Mouse (Mus musculus) 3T3-L1 (cell line): ENCODE results near the gene Hoxa10.

Experiments
- DNase-seq: peaks from one replicate; pipeline ENCODE4 v3.0.0-alpha.2; 2015; ENCODE audit warnings: low read depth, low spot score

The Hoxa10 gene

DNA sequence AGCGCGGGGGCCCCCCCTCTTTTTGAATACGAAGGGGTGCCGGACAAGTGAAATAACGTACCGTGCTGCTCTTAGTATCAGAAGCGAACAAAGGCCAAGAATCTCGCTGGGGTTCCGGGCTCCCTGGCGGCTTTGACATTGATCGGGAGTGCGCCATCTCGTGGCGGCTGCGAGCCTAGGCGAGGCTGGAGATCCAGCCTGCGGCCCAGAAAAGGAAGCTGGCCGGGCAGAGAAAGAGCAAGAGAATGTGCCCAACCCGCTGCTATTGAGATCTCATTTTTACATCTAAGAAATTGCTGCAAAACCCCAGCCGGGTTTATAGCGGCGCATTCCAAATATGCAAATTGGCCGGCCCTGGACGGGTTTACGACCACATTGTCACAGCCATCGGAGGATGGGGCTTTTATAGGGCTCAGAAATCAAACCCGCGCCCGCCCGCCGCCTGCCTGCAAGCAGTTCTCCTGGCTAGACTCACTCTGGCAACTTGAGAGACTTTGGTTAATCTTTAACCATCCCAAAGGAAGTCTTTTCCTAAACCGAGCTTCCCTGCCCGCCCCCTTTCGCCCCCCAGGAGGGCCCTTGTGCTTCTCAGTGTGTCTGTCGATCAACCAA lies at the start of gene Hoxa10:
Gene Hoxa10, minus strand, starts transcription at position 466 of the 612 bp plus-strand sequence.
- no peak for DNase-seq

DNA sequence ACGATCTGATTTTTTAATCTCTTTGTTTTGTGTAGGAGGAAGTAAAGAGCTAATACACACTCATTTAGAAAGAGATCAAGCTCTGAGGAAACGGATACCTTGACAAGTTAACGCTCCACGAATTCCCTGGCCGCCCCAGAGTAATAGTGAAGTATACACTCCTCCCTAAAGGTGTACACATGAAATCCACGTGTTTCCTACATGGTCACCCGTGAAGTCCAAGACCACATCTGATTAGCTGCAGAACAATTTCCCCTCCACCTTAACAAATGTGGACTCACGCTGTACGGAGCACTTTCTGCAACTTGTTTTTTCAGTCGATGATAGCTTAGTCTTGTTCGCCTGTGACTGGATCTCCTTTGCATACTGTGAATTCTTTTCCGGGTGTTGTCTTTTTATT lies 49.5 kb upstream of the Hoxa10 start:
- DNase-seq = no peak

DNA sequence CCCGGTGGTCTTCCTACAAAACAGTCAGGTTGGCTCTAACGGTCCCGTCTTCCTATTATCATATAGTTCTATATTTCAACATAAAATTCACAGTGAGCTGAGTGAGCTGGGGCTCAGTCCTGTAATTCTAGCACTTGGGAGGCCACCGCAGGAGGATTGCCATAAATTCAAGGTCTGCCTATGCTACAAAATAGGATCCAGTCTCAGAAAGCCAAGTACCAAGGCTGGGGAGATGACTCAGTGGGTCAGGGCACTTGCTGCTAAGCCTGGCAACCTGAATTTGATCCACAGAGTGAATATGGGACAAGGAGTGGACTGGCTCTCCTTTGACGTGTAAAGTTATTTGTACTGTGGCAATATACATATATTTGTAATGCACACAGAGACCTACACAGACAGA lies 43.2 kb upstream of the Hoxa10 start:
- DNase-seq = no peak

DNA sequence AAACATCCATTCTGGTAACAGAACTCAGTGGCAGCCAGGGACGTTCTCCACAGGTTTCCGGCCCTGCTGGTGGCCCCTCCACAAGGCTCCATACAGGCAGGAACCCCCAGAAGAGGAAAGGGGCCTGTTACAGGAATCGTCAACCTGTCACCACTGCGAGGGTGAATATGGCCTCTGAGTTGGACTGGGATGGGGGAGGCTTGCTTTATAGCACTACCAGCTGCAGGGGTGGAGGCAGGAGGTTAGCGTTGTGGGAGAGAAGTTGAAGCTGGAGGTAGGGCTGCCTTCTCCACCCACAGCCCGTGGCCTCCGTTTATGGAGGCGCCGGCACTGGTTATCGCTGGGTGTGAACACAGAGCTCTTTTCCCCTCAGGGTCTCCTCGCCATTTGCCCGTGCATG lies 40.4 kb upstream of the Hoxa10 start:
- no peak for DNase-seq

DNA sequence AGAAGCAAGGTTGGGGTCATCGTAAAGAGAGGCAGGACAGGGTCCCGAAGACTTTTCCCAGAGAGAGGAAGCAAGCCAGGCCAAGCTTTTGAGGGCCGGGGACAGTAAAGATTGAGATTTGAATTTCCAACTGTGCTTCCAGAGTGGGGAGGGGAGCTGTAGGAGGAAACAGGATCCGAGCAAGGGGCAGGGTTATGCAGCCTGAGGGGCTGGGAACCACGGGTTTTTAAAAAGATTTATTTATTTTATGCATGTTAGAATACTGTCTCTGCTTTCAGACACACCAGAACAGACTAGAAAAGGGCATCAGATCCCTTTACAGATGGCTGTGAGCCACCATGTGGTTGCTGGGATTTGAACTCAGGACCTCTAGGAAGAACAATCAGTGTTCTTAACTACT lies 36.3 kb upstream of the Hoxa10 start:
- DNase-seq = no peak

DNA sequence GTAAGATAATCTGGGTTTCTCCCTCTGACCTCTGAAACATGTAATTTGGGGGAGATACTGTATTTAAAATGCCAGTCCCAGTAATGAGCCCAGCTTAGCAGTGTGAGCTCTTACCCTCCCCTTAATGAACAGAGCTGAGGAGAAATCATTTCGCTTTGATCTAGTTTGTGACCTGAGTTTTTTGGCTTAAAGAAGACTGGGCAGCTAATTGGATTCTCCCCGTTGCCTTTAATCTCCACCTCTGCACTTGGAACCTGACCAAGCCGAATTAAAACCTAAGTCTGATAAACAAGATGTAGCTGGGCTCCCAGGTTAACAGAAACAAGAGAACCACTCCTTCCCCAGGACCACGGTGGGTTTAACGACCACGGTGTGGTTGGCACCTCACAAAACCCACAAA lies 35.7 kb upstream of the Hoxa10 start:
- DNase-seq = no peak

DNA sequence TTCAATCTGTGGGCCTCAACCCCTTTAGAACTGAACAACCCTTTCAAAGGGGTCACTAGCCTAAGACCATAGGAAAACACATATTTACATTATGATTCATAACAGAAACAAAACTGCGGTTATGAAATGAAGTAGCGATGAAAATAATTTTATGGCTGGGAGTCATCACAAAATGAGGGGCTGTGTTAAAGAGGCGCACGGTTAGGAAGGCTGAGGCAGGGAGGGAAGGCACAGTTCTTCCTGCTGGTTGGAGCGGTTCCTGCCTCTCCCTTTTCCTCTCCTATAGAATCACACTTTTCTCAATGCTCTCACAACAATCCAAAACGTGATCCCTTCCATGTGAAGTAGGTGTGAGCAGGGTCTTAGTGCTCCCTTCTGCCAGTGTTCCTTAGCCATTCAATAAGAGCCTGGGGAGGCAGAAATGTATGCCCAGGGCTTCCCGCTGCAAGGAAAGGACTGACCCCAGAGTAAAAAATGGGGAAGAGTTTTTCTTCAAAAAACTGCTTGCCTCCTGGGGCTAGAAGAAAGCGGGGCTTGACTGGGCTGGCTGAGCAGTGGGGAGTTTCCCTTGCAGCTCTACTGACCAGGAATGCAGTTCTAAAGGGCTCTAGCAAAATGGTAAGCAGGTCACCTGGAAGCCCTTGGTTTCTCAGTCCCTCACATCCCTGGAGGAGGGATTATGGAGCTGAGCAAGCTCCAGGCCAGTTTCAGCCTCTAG lies 35.1 kb upstream of the Hoxa10 start:
- DNase-seq = no peak

DNA sequence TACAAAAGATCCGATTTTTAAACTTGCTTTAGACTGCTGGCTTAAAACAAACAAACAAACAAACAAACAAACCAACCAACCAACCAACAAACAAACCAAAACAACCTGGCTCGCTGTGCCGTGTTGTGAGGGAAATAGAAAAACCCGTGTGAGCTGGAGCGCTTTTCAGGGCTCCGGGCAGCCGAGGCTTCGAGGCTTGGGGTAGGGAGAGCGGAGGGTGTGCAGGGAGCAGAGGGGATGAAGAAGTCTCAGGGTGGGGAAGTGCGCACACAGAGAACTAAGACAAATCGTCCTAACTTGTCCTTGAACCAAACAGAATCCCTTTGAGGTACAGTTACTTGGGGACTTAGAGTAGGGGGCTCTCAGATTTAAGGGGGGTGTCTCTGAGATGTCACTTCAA lies 33.9 kb upstream of the Hoxa10 start:
- no peak for DNase-seq

DNA sequence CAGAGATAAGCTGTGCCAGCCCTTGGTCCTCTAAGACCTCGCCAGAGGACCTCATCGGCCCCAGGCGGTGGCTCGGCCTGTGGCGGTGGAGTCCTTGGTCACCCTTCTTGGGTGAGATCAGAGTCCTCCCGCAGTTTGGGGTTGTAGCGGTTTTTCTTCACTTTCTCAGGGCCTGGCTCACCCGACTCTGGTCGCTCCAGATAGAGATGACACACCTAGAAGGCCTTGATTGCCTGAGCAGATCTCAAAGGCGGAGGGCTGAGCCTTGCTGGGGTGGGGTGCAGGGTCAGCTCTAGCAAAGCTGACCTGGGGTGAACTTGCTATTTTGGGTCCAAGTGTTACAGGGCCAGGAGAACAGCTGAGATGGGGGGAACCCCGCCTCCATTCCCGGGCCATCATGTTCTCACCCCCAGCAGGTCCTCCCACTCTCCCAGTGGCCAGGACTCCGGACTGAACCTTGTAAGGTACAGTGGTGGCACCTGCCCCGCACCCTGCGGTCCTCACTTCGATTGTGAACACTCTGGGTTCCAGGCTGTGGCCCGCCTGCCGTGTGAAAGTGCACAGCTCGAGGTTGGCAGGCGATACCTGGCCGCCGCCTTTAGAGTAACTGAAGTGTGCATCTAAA lies 33.1 kb upstream of the Hoxa10 start:
- no peak for DNase-seq

DNA sequence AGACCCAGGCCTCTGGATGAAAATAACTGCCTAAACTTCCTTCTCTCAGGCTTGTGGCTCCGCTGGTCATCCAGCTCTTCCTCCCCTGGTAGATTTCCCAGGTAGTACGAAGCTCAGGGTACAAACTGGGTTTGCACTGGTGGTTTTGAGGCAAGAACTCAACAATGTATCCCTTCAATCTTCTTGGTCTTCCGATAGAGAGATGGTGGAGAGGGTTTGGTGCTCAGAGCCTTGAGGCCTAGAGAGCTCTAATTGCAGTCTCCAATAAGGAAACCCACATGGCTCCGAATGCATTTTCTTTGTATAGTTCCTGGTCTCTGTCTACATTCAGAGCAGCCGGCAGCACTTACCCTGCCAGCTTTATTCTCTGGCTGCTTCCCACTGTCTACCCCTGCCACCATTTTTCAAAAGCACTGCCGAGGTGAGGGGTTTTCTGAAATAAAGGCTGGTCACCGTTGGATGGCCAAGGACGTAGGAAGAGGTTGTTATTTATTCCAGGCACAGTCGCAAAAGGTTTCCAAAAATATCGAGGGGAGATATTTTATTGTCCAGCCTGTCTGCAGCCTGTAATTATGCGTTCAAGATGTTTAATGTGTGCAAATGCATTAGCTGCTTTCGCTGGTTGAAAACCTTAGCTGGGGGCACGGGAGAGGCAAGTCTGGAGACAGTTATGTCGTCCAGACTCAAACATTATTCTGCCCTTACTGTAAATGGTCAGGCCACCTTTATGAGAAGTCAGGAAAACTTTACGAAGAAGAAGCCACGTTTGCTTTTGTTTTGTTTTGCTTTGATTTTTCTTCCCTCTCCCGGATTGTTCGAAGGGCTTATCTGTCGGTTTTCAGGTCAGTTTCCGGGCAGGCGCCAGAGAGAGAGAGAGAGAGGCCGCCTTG lies 32.4 kb upstream of the Hoxa10 start:
- DNase-seq = no peak

DNA sequence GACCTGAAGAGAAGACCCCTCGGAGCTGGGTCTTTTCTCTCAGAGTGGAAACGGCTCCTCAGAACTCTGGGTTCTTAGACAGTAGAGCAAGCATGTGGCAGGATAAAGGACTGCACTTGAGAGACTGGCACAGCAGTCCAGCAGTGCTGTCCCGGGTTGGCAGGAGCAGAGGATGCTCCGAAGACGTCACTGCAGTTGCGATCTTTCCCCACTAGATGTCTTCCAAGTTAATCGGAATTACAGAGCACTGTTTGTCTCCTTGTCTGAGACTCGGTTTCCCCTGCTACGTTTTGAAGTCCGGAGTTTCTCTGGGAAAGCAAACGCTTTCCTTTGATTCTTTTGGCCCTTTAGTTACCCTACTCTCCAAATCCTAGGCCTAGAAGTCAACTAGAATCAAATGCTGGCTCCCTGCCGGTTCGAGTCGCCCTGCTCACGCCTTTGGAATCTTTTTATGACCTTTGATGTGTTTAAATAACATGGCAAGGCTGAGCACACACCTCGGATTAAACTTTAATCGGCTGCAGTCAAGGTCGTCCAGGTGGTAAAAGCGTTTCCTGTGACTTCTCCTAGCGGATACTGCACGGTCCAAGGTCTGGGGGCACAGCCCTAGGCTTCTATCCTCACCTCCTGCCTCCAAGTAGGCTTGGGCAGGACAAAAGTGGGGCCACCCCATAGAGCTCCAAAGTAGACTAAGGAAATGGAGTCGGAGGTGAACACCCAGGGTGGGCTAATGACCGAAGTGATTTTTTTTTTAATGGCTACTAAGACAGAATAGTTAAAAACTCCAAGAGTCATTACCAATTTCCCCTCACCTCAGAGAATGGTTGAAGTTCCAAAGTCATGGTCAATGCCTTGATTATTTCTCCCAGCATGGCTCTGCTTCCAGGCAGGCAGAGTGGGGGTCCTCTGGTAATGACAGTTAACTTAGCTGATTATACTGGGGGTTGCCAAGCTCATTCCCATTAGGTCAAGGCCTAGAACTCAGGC lies 30.1 kb upstream of the Hoxa10 start:
- DNase-seq = peak; percentile 86

DNA sequence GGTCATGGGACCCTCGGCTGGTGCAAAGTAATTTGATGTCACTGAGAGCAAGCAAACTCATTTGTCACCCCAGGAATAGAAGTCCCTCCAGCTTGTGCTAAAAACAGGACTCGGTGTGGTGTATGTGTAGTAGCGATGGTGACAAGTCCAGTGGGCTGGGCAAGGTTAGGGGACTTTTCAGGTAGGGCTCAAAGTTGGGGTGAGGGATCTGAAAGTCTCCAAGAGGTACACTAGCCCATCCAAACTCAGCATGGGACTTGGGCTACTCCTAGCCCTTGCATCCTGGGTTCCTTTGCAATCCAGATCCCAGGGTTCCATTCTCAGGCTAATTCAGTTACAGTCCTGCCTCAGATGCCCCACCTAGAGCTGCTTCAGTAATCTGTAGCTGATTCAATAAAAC lies 28.1 kb upstream of the Hoxa10 start:
- DNase-seq = no peak

DNA sequence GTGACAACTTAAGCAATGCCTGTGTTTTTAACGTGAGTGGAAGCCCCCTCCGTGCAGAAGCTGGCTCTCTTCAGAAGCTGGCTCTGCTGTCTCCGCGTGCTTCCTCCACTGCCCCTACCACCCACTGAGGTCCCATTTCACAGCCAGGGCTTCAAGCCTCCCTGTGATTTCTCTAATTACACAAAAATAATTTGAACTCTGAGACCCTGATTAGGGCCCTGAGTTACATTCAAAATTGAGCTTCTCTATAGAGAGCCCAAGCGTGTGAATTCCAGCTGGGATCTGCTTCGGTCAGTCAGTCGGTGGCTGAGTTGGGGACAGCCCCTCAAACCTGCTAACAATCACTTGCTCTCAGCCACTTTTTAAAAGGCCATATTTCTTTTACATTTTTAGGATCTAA lies 27.7 kb upstream of the Hoxa10 start:
- no peak for DNase-seq

DNA sequence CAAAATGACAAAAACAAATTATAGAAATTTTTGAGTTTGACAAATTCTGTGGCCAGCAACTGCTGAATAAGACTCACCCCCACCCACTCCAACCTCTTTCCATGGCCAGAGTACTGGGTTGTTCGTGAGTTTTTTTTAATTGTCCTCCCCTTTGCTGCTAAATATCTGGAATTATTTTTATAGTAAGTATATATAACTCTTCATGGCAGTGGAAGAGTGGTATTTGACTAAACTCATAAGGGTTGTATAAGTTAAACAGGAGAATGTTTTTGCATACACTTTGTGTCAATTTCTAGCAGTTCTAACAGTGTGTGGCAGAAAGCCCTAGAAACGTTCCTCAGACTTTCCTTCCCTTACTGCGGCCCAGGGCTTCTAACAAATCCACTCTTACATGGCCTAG lies 27.0 kb upstream of the Hoxa10 start:
- no peak for DNase-seq

DNA sequence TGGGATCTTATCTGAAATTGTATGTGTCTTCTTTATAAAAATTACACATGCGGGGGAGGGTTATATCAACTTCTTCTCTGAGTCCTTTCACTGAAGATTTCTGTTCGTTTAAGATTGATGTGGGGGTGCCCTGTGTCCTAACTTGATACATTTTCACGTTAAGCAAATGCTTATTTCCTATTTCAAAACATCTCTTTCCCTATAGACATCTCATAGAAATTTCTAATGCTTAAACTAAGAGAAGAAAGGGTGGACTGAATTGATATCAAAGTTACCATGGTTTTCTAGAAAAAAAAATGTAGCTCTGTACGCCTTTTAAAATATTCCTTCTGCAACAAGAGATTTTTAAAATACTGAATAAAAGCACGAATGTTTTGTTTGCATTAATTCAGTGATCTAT lies 26.6 kb upstream of the Hoxa10 start:
- DNase-seq = no peak

DNA sequence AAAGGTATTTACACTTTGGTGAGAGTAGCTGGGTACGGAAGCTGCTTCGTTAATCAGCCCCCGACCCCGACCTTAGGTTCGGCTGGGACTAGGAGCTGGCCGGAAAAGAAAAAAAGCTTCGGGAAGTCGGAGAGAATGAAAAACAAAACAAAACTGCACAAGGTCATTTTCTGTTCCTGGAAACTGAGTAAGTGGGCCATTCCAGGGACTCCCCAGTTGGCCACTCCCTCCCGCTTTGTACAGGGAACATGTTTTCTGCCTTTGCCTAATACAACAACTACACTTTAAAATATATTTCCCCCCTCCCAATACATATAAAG lies 26.0 kb upstream of the Hoxa10 start:
- DNase-seq = no peak

DNA sequence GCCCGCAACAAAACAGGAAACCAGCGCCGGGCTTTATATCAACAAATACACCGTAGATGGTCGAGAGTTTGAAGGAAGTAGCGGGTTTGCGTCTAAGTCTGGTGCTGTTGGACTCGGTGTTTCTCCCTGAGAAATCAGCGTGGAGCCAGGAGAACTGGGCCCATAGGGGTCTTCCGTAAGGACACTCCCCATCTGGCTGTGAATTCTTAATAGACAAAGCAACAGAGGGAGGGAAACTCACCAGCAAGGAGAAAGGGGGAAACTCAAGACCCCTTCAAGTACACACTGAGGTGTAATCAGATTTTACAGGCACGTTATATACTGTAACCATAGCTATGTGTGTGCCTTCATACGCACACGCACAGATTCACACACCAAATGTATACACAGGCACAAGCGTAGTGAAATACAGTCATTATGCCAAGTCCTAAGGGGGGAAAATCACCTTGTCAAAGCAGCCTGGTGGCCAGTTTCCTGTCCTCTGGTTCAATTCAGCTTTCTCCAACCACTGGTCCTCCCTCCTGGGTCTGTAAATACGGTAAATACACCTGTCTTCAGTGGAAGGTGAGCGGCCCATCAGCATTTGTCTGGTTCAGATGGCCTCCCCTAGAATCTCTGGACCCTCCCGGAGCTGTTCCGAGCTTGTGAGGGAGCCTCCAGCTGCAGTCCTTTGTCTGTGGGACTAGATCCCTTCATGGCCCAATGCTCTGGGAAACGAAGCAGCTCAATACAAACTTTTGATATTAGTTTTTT lies 25.4 kb upstream of the Hoxa10 start:
- no peak for DNase-seq

DNA sequence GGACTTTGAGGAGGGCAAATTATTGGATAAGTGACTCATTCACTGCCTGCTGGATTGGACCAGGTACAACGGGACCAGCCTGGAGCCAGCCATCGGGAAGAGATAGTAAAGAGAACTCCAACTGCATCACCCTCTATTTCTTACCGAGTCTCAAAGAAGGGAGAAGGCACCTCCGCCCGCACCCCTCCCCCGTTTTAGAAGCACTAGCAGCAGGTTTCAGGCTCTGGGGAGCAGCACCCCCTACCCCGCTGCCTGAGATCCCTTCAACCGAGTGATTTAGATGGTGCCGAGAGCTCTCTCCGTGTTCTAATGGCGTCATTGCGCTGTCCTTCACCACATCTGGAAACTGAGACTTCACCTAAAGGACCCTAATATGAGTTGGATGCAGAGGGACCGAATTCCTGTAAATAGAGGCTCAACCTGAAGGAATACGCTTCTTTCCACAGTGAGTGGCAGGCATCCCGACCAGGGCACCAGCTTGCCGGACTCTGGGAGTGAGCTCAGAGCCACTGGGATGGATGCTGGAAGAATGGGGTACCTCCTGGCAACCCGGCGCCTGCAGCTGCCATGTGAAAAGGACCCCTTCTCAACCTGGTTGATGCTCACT lies 24.8 kb upstream of the Hoxa10 start:
- no peak for DNase-seq

DNA sequence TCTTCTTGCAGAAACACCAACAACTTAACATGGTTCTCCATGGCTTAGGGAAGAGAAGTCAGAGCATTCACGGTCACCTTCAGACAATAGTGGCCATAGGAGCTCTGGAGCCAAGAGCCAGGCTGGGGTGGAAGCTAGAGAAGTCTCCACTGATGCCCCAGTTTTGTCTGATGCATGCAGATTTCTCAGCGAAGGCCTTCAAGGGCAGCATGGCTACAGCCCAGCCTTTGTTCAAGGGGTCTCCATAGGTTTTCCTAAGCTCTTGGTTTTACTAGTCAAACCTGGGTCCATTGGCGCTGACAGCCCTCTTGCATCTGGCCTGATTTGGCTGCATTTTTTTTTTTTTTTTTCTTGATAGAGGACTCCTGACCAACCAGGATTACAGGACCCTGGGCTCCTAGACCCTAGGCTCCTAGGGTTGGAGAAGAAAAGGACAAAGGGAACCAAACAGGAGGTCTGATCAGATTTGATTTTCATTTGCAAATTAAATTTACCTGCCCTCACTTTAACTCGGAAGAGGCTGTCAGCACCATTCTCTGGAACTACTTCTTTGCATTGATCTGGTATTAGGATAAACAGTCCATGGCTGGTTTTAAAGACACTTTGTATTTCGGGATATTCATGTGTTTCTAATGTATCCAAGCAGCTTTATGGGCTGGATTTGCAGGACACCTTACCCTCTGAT lies 23.6 kb upstream of the Hoxa10 start:
- DNase-seq = no peak

DNA sequence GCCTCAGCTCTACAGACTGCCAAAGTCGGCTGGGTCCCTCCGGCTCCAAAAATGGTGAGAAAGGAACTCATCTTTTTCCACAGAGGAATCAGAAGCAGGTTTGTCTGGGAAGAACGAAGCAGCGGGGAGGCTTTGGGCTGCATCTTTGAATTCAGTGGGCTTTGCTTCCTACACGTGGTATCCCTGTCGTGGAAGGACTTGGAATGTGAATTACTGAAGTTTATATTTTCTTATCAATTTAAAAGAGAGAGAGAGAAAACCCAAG lies 22.6 kb upstream of the Hoxa10 start:
- no peak for DNase-seq
